Mouse (Mus musculus) urinary bladder, postnatal 4 days (tissue): ENCODE data around the gene Bmpr1b.

ENCODE experiments used
- DNase-seq, 2 experiments: peaks; one replicate each; pipeline ENCODE4 v3.0.0; 2021 to 2022; ENCODE audit warnings: low spot score in 2 of 2

Gene Bmpr1b

DNA sequence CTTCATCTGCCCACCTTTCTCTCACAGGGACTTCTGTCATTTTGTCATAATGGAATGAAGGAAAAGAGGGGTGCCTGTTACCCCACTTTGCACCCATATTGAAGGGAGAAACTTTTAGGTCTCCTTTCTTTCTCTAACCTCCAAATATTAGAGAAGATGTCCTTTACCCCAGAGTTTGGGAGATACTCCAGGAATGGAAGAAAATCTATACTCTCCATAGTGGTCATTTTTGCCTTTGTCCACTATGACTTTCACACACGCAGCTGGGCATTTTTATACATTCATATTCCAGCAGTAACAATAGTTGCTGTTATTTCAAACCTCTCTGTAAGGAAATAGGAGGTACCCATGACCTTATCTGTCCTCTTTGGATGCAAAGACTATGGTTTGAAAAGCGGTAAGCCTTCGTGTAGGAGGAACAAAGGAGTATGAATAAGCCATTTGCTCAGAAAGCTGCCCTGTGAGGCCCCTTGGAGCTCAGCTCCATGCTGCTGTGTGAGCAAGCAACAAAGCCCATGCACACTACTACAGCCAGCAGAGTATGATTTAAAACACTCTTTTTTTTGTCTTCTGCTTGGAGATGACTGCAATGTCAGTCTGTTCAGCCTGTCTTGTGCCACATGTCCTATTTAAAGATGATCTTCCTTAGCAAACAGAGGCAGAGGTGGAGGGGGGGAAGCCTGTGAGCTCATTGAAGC is 350.5 kb downstream of the Bmpr1b start:
- DNase-seq = no peak

DNA sequence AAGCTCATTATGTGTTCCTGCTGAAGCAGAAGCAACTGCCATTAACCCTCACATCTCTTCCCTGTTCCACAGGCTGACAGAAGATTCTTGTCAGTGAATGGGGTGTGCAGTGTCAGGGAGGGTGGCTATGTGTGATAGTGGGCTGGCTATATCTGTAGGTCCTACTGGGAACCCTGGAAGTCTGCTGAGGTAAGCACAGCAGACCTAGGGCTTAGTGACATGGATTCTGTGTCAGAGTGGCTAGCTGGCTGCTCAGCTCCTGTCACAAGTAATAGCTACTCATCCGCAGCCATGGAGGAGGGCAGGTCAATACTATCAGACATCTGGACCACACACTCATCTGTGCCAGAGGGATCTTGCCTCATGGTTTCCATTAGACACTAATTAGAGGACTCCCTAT is 354.4 kb downstream of the Bmpr1b start:
- DNase-seq = no peak

GRCm38 (mm10) chr3:141811348-141811747 is 357.9 kb downstream of the Bmpr1b start:
- DNase-seq = no peak

GRCm38 (mm10) chr3:141810944-141811343 is 358.3 kb downstream of the Bmpr1b start:
- no peak for DNase-seq

DNA sequence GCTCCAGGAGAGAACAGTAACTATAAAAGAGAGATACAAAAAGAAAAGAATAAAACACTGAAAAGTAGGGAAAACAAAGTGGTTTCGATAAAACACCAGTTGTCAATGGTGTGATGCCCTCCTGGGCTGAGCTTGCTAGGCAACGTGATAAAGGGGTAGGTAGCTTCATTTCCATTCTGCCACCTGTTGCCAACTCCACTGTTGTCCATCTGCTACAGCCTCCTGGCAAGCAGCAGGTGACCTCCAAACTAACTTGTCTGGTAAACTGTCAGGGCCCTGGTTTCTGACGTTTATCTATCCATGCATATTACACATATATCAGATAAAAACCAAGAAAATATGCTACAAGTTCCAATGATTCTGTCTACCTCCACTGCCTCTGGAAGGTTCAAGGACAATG is 359.6 kb downstream of the Bmpr1b start:
- DNase-seq = no peak

GRCm38 (mm10) chr3:141804133-141804532 is 365.1 kb downstream of the Bmpr1b start:
- no peak for DNase-seq

GRCm38 (mm10) chr3:141797789-141798188 is 371.4 kb downstream of the Bmpr1b start:
- no peak for DNase-seq

- no peak for DNase-seq
These were observed 371.9 kb downstream of the Bmpr1b start for GRCm38 (mm10) chr3:141797372-141797771.

GRCm38 (mm10) chr3:141794371-141794770 is 374.9 kb downstream of the Bmpr1b start:
- DNase-seq = no peak

DNA sequence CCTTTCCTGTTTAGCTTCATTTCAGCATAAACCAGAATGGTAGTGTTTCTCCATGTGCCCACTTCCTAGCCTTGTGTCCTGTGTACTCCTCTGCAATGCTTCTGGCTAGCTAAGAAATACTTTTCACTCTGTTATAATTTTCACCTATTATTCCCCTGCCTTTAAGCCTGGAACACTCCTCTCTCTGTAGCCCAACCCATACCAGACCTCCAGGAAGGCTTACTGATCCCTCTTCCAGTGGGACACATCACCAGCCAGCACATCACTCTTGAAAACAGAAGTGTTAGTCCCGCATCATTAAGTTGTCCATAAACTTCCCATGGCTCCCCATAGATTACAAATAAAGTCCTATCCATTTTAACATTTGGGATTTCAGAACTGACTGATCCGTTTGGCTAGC is 375.5 kb downstream of the Bmpr1b start:
- no peak for DNase-seq

GRCm38 (mm10) chr3:141792106-141792505 is 377.1 kb downstream of the Bmpr1b start:
- DNase-seq = peak in 1 of 2 experiments; percentile 75

GRCm38 (mm10) chr3:141791026-141791780 is 378.0 kb downstream of the Bmpr1b start:
- DNase-seq = no peak
